Mouse (Mus musculus) heart, postnatal 10 days (tissue): ENCODE data around the gene Gm28729. TPM values are rescaled to one million over a fixed set of nuclear protein-coding genes. Genes with fewer than 3 reads are reported as not detected.
"Not testable (repeated sequence)": the region's sequence is repeated elsewhere in the genome, so short reads cannot be mapped to it uniquely, and the experiment has no call there.

Experiments
- DNase-seq, 2 experiments: peaks; one replicate each; pipeline ENCODE4 v3.0.0; 2021
- intact Hi-C: fragments of 180-260 bp; cut with DNase I; formaldehyde crosslinking; loops from one replicate; pipeline ENCODE4 v1.15.1; 2025
- total RNA-seq, 2 experiments: library from RNA; stranded (reverse); gene quantifications; 2 replicates each; pipeline ENCODE4 v1.2.3; 2021

The Gm28729 gene
- not detected for total RNA-seq

DNA sequence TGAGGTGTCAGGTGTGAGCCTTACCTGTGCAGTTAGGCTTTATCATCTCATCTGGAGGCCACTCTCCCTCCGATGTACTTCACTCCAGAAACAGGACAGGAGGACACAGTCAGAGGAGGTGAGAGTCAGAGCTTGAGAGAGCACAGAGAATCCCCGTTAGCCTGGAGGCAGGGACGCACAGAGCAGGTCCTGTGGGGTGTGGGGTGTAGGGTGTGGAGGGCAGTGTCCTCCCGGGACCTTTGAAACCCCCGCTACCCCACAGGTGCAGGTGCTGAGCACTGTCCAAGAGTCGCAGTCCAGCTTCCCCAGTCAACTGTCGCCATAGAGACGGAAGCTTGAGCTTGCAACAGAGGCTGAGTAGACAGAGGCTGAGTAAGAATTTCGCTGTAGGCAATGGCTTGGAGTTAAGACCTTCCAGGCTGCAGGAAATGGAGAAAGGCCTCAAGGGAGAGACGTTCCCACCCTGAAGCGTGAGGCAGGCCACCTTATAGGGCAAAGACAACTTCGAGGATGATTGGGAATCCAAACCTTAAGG is at the start of gene Gm28729:
Gm28729 (minus strand) TSS at position 293 of the 535 bp plus-strand sequence.
- no peak for DNase-seq
- intact Hi-C loops, result no loop called here

DNA sequence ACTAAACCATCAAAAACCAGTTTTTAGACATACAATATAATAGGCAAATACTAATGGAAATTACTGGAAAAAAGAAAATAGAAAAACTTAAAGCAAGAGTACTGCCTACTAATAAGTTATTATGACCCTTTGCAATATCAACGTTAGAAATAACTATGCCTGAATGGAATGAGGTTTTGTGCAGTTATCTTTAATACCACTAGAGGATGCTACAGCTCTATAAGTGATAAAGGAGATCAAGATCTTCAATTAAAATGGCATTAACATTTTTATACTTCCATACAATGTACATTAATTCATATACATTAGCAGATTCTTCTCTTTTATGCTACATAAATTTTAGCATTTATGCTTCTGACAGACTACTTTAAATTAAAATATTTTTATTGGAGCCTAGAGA is 48.2 kb upstream of the Gm28729 start:
- intact Hi-C loops, result loop anchor here (1.0 to 2.0 kb wide), 4 partner anchors 80 to 246 kb away; no protein-coding TSS in a partner anchor

DNA sequence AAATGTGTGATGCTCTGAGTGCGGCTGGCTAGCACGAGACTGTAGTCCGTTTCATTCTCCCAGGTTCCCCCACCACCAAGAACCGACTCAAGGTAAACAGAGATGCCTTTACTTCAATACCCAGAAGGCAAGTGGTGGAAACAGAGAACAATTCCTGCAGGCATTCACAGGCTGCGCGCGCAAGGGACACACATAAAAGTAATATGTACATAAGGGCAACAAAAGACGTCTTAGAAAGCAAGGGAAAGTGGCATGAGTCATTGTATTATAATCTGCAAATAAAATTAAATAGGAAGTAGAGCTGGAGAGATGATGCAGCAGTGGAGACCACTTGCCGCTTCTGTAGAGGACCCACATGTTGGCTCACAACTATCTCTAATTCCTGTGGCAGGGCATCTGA is 47.7 kb upstream of the Gm28729 start:
- intact Hi-C loops, result loop anchor here (1.0 to 2.0 kb wide), 4 partner anchors 80 to 246 kb away; no protein-coding TSS in a partner anchor
- no peak for DNase-seq

More for the DNA sequence above, 48.2 kb upstream of the Gm28729 start:
- DNase-seq, result peak in 1 of 2 experiments; percentile 18

DNA sequence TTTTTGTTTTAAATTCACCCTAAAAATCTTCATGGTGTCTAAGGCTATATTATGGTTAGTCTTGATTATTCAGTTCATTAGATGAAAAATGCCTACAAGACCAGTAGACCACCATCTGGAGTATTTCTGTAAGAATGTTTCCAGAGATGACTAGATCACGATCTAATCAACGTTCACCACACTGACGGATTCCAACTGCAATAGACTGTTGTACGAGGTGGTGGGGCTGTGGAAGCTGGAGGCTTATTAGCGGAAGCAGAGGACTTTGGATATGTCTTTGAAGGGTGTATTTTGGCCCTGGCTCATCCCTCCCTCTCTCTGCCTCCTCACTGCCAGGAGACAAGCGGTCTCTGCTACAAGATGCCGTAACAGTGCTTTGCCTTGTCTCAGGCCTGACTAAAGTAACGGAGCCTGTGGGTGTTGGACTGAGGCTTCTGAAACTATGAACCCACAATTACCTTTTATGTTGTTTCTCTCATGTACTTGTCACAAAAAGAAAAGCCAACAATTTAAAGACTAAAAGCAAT is 41.5 kb upstream of the Gm28729 start:
- DNase-seq, result no peak
- intact Hi-C loops, result no loop called here

DNA sequence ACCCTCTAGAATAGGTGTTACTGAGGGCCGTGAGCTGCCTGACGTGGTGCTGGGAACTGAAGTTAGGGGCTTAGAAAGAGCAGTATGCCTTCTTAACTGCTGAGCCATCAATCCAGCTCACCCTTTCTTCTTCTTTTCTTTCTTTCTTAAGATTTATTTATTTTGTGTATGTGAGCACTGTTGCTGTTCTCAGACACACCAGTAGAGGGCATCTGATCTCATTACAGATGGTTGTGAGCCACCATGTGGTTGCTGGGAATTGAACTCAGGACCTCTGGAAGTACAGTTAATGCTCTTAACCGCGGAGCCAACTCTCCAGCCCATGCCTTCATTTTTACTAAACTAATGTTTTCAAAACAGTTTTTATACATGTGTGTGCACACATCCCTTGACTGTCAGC is 38.4 kb upstream of the Gm28729 start:
- DNase-seq, result no peak
- intact Hi-C loops, result no loop called here

DNA sequence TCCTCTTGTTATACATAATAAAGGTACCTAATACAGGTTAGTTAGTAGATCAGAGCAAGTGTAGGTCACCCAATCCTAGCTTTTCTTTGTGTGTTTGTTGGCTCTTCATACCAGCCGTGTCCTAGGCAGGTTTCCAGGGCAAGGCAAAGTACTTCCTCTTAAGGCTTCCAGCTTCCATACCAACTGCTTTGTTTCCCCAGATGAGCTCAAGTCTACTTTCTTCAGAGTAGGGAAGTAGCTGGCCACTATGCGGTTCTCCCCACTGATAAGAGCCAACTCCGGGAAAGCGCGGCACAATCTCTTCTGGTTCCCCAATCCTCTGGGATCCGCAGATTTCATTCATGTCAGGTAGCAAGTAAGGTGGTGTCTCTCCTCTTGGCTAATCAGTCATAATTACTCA is 34.1 kb upstream of the Gm28729 start:
- DNase-seq, result no peak
- intact Hi-C loops, result no loop called here

DNA sequence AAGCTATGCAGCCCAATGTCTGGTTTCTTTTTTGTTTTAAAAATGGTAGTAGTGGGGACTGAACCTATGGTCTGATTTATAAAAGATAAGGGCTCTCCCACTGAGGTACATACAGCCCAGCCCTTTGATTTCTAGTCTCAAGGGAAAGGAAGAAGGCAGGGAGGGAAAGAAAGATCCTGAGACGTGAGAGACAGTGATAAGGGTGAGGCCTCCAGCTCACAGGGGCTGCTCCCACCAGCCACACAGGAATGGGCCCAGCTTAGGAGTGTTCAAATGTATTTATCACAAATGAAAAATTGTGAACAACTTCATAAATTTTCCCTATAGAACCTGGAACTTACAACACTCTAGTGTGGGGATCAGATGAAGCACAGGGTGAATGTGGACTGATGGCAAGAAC is 33.5 kb upstream of the Gm28729 start:
- no peak for DNase-seq
- intact Hi-C loops, result no loop called here

DNA sequence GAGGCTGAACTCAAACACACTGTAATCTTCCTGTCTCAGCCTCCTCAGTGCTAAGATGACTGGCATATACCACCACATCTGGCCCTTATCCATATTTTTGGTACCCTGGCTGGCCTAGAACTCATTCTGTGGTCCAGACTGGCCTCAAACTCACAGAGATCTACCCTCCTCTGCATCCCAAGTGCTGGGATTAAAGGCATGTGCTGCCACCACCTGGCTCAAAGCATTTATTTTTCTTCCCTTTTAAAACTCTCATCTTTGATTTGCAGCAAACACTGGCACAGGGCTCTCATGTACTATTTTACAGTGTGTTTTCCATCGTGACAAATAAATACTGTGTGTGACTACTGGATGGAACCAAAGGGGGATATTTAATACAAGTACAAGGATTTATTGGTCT is 29.0 kb upstream of the Gm28729 start:
- intact Hi-C loops, result loop anchor here (5.0 kb wide), 1 partner anchor 267 kb away; no protein-coding TSS in a partner anchor

DNA sequence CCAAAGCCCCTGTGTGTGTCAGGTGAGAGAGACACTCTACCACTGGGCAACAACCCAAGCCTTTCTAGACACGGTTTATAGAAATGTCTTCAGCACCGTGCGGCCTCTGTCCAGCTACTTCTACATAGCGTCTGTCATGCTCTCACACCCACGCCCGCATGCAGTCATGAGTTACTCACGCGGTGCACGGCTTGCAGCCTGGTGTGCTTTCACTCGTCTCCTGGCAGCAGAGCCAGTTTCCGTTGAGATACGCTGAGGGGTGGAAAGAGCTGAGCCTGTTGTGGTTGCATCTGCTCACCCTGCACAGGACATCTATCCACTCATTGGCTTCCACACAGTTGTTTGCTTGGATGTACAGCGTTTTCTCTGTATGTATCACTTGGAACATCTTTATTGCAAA is 20.3 kb upstream of the Gm28729 start:
- no peak for DNase-seq
- intact Hi-C loops, result no loop called here

More for the DNA sequence above, 29.0 kb upstream of the Gm28729 start:
- DNase-seq, result no peak

DNA sequence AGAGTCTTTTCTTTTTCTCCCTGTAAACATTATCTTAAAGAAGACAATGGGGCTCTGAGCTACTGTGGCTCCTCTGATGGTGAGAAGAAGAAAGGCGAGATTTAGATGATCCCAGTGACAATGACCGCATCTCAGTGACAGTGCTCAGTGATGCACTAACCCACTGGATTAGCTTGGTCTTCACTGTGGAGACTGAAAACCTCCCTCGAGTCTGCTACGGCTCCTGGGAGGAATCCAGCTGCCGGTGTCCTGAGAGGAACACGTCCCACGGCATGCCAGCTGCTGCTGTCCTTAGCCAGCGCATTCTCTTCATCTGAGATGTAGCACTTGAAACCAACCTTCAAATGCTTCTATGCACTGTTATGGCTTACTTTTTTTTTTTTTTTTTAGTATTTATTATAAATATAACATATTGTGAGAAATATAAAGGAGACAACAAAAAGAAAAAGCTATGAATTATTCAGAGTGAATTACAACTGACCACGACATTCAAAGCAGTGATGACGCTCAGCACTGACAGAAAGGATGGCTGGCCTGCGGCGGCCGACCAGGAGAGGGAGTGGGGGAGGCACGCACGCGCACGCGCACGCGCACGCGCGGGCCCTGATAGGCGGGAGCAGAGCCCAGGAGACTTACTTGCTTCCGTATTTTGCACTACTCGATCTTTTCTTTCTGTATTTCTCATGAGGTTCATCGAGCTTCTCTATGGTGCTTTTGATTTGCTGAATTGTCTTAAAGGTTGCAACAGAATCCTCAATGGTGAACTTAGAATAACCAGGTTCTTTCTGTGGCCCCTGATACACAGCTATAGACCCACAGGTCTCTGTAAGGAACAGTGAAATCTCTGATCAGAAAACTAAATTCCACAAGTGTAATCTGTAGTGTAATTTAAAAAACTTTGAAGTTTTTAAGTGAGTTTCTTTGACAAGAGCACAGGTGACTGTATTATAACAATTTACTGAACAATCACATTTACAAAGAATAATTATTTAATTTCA is 18.9 kb upstream of the Gm28729 start:
- intact Hi-C loops, result loop anchor here (5.0 kb wide), 1 partner anchor 192 kb away; no protein-coding TSS in a partner anchor

DNA sequence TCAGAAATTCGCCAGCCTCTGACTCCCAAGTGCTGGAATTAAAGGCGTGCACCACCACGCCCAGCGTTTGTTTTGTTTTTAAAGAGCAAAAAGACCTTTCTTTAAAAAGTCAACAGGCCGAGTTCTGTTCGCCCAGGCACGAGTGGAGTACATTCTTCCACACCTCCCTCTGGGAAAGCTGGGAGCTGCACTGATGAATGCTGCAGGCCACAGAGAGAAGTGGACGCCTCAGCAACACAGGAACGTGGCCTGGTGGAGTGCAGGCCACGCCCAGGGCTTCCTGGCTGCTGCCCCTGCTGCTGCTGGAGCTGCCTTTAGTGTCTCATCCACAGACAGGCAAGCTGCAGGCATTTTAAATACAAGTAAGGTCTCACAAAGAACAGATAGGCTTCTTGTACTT is 13.9 kb upstream of the Gm28729 start:
- DNase-seq, result peak in 1 of 2 experiments; percentile 15
- intact Hi-C loops, result no loop called here

More for the DNA sequence above, 18.9 kb upstream of the Gm28729 start:
- peak; percentile 67 to 77 for DNase-seq

DNA sequence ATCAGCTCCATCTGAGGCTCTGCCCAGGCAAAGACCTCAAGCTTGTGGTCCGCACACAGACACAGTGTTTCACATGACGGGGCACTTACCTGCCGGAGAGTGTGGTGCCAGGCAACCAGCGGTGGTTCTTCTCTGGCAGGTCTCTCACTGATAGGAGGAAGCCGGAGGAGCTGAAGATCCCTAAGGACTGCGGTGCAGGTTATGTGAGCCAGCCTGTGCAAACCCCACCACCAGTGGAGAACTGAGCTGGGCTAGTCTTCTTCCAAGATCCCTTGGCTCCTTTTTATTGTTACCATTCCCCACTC is 12.5 kb upstream of the Gm28729 start:
- intact Hi-C loops, result no loop called here
- no peak for DNase-seq

DNA sequence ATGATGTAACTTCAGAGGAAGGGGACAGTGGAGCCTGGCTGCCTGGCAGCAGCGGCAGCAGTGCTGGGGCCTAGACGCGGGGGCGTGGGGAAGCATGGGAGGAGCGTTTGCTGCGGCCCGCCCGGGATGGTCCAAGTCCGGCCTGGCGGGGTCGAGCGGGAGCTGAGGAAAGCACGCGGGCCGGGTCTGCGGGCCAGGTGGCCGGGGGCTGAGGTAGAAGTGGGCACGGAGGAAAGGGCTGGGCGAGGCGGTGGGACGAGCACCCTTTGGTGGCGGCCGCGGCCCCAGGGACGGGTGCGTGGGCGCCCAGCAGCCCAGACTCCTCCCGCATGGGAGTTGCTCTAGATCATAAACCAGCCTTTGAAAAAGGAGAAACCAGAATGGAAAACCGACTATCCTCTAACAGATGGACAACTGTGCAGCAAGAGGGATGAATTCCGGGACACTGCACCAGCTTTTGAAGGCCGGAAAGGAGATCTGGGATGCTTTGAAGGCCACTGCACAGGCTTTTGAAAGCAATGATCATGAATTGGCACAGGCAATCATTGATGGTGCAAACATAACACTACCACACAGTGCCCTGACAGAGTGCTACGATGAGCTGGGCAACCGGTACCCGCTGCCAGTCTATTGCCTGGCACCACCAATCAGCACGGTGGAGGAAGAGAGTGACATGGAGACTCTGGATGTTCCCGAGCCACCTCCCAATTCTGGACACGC is 12.0 kb upstream of the Gm28729 start:
- DNase-seq, result peak; percentile 52 to 65
- intact Hi-C loops, result no loop called here

DNA sequence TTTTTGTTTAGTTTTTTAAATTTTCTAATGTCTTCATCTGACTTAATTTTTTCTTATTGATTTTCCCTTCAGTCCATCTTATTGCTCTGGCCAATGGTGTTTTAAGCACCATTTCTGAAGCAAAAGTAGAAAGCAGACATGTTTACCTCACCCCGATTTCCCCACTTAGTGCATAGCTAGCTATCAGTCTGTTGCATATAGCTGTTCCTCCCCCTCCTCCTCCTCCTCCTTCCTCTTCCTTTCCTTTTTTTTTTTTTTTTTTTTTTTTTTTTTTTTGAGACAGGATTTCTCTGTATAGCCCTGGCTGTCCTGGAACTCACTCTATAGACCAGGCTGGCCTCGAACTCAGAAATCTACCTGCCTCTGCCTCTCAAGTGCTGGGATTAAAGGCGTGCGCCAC is 11.0 kb upstream of the Gm28729 start:
- DNase-seq, intact Hi-C loops: not testable (repeated sequence)

DNA sequence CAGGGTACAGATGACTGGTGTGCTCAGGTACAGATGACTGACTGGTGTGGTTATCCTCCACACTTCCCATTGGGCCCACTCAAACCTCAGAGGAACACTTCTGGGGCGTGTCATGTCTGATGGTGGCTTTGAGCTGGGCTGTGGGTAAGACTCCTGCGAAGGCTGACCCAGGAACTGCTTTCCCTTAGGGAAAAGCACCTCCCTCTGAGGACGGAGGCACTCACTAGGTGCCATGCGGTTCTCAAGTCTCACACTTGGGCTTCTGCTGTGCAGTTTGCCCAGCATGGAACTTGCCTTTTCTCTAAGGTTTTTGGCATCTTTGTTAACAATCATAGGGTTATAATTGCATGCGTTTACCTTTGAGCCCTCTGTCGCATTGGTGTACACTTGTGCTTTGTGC is 10.4 kb upstream of the Gm28729 start:
- no peak for DNase-seq
- intact Hi-C loops, result no loop called here

DNA sequence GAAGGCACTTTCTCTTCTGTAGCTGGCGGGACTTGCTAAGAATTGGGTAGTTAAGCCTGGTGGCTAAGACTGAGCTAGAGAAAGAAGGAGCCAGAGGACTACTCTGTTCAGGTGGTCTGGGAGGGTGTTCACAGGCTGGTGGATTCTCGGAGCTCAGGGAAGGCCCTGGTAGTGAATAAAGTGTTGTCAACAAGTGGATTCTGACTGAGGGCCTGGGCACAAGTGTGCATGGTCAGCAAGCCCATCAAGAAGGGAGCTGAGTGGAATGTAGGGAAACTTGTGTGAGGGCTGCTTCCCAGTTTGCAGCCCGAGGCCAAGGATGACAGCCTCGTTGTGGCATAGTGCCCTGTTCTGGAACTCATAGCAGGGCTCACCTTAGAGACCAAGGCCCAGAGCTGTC is 9.2 kb upstream of the Gm28729 start:
- intact Hi-C loops, result no loop called here
- DNase-seq, result no peak

DNA sequence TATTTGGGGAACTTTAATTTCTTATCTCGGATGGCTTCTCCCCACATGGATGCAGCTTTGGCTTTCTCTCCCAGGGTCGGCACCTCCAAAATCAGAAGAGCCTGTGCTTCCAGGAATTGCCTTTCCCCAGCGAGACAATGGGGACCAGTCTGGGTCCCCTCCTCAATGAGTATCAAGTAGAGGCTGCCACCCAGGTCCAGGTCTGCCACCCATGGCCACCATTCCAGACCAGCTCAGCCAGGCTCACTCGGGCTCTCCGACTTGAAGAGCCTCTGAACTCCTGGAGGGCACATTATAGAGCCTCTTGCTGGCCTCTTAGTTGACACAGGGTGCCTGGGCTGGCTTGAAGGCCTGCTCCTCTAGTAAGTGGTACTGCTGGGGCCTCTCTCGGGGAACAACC is 8.4 kb upstream of the Gm28729 start:
- intact Hi-C loops, result no loop called here
- no peak for DNase-seq

DNA sequence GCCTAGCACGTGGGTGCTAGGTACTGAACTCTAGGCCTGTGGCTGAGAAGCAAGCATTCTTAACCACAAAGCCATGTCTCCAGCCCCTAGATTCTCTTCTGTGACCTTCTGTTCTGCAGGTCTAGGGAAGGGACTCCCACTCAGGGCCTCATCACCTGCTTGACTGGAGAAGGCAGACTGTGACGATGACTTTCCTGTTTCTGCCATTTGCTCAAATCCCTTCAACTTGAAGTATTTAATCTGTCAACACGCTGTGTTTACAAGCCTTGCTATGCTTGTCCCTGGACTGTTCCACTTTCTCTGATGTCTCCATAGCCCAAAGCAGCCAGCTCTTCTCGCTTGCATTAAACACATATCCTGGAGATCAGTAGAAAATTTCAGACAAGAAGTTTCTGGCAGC is 7.5 kb upstream of the Gm28729 start:
- DNase-seq, result no peak

DNA sequence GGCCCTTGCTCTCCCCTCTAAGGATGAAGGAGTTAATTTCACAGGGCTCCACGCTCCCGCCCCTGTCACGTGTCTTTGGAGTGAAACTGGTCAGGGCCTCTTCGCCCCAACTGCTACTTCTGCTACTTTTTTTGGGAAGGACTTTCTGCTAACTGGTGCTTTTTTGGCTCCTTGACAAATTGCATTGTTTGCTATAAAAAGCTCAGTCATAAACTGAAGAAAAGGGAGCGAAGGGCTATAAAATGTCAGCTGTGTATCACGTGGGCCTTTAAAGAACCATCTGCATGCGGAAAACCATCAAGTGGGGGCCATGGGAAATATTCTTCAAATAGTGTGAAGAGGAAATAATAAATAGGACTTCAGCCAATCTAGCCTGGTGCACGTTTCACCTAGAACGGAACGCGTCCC is 5.6 kb upstream of the Gm28729 start:
- intact Hi-C loops, result no loop called here
- peak in 1 of 2 experiments; percentile 43 for DNase-seq

More for the DNA sequence above, 7.5 kb upstream of the Gm28729 start:
- intact Hi-C loops, result no loop called here

DNA sequence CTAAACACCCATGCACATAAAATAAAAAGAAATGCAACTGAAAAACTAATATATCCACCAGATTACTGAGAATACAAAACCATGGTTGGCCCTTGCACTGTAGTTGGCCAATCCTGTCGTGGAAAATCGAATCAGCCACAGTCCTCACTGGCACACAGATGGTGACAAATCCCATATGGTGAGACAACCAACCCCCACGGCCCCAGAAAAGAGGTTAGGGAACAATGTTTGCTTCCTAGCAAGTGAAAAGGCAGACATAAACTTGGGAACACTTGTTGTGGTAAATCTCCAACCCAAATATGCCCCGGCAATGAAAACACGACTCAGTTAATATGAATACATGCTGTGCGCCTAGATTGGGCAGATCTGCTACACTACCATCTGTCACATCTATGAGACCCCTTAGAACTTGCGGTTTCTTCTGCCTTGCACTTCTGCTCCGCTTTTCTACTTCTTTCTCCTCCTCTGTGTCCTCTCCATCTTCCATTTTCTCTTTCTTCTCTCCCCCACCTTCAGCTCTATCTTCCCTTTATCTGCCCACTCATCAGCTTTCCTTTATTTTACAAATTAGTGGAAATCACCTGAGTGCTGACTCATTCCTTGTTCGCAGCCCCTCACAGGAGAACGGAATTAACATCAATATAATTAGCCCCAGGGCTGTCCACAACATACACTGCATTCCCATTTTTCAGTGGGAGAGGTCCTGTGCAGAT is 5.1 kb upstream of the Gm28729 start:
- intact Hi-C loops, result no loop called here
- DNase-seq, result no peak
